Mouse (Mus musculus) liver, embryonic 12.5 days (tissue): ENCODE results near the gene Gm21970. TPM values are rescaled to one million over a fixed set of nuclear protein-coding genes. Genes with fewer than 3 reads are reported as not detected.
A peak's percentile ranks its signal among the peaks of the same experiment; 100 is the strongest.

Experiments used
- ATAC-seq: fragments of 200-750 bp; cut with Nextera tagmentation; 2 replicates; pipeline ENCODE4 v1.8.0; 2017; ENCODE audit warnings: moderate number of reproducible peaks, mild to moderate bottlenecking, moderate library complexity
- H3K27ac ChIP-seq: fragments of 300-500 bp; sonication (generic); 2 replicates; pipeline ENCODE4 v1.5.1; 2016; ENCODE audit warnings: mild to moderate bottlenecking
- H3K27me3 ChIP-seq: fragments of 300-500 bp; sonication (generic); replicated peaks from 2 replicates; pipeline ENCODE4 v1.6.1; 2016; ENCODE audit warnings: mild to moderate bottlenecking, moderate library complexity
- H3K36me3 ChIP-seq: fragments of 300-500 bp; sonication (generic); 2 replicates; pipeline ENCODE4 v1.6.1; 2016; ENCODE audit warnings: mild to moderate bottlenecking, moderate library complexity
- H3K4me1 ChIP-seq: fragments of 300-500 bp; sonication (generic); 2 replicates; pipeline ENCODE4 v1.6.1; 2016
- H3K4me2 ChIP-seq: fragments of 300-500 bp; sonication (generic); 2 replicates; pipeline ENCODE4 v1.6.1; 2016; ENCODE audit warnings: mild to moderate bottlenecking, moderate library complexity
- H3K4me3 ChIP-seq: fragments of 300-500 bp; sonication (generic); 2 replicates; pipeline ENCODE4 v1.5.1; 2016; ENCODE audit warnings: mild to moderate bottlenecking, moderate library complexity
- H3K9ac ChIP-seq: fragments of 300-500 bp; sonication (generic); 2 replicates; pipeline ENCODE4 v1.6.1; 2016; ENCODE audit warnings: mild to moderate bottlenecking, moderate library complexity
- H3K9me3 ChIP-seq: fragments of 300-500 bp; sonication (generic); replicated peaks from 2 replicates; pipeline ENCODE4 v1.6.1; 2016; ENCODE audit warnings: mild to moderate bottlenecking, moderate library complexity
- WGBS: fragments of 180-500 bp; shearing (Covaris S2); methylation state at CpG from one replicate; pipeline ENCODE4 v1.1.7; 2016; ENCODE audit not compliant: insufficient replicate concordance; 5-methylcytosine and 5-hydroxymethylcytosine counted together
- polyA plus RNA-seq: library from polyadenylated mRNA; unstranded; fragments of >200 nt; fragmentation: Nextera tagmentation; extraction: Ambion mirVana; gene quantifications from 2 replicates; pipeline ENCODE4 v1.2.1, GENCODE M21; 2016

Gm21970 gene
- polyA plus RNA-seq, 1 experiment from 2014 or later = not detected

- WGBS = 80% methylated on average over 10 of the region's 10 CpGs
- H3K27me3 ChIP-seq = no peaks in the 10 kb centered on the region
- H3K9ac ChIP-seq = no peak overlapping the region
- ATAC-seq = no peak
- no peaks in the 10 kb centered on the region for H3K36me3 ChIP-seq
- peaks cover 63% of the 10 kb centered on the region for H3K4me1 ChIP-seq
- no peaks in the 10 kb centered on the region for H3K9me3 ChIP-seq
- H3K4me3 ChIP-seq = no peak overlapping the region
- H3K4me2 ChIP-seq = no peak overlapping the region
- peak overlapping the region; percentile 62 for H3K27ac ChIP-seq
Observed at GRCm38 (mm10) chr16:91356760-91357525, 34.6 kb upstream of the Gm21970 start.

GRCm38 (mm10) chr16:91357526-91357900, 34.0 kb upstream of the Gm21970 start:
- Histone ChIP-seq H3K4me3 (no peak overlapping the region), H3K4me1 (peaks cover 63% of the 10 kb centered on the region), H3K27me3 (no peaks in the 10 kb centered on the region), H3K4me2 (no peak overlapping the region), H3K9ac (no peak overlapping the region), H3K36me3 (no peaks in the 10 kb centered on the region), H3K27ac (peak overlapping the region; percentile 67; the same call in 1 of the 2 replicates), H3K9me3 (no peaks in the 10 kb centered on the region)
- ATAC-seq = no peak
- 63% methylated on average over 10 of the region's 10 CpGs for WGBS

GRCm38 (mm10) chr16:91358555-91358954, 33.0 kb upstream of the Gm21970 start:
- Histone ChIP-seq H3K4me3 (no peak overlapping the region), H3K4me2 (no peak overlapping the region), H3K27me3 (no peaks in the 10 kb centered on the region), H3K9me3 (no peaks in the 10 kb centered on the region), H3K4me1 (peaks cover 64% of the 10 kb centered on the region), H3K36me3 (no peaks in the 10 kb centered on the region), H3K9ac (no peak overlapping the region), H3K27ac (peak overlapping the region; percentile 43)
- ATAC-seq = no peak
- 37% methylated on average over 8 of the region's 8 CpGs for WGBS

GRCm38 (mm10) chr16:91359531-91359930, 32.0 kb upstream of the Gm21970 start:
- Histone ChIP-seq H3K4me2 (no peak overlapping the region), H3K36me3 (no peaks in the 10 kb centered on the region), H3K9ac (no peak overlapping the region), H3K4me1 (peaks cover 64% of the 10 kb centered on the region), H3K27ac (peak overlapping the region; percentile 70), H3K4me3 (no peak overlapping the region), H3K9me3 (no peaks in the 10 kb centered on the region), H3K27me3 (no peaks in the 10 kb centered on the region)
- ATAC-seq = no peak
- 86% methylated on average over 13 of the region's 13 CpGs for WGBS

- peak; percentile 55 for ATAC-seq
- Histone ChIP-seq H3K4me1 (peaks cover 64% of the 10 kb centered on the region), H3K4me2 (no peak overlapping the region), H3K27me3 (no peaks in the 10 kb centered on the region), H3K27ac (peak overlapping the region; percentile 70), H3K9me3 (no peaks in the 10 kb centered on the region), H3K36me3 (no peaks in the 10 kb centered on the region), H3K4me3 (no peak overlapping the region), H3K9ac (no peak overlapping the region)
- WGBS = 73% methylated on average over 3 of the region's 3 CpGs
Observed at GRCm38 (mm10) chr16:91360162-91360561, 31.4 kb upstream of the Gm21970 start.

- Histone ChIP-seq H3K27me3 (no peaks in the 10 kb centered on the region), H3K9ac (no peak overlapping the region)
Observed at GRCm38 (mm10) chr16:91362006-91362405, 29.5 kb upstream of the Gm21970 start.

GRCm38 (mm10) chr16:91362616-91363272, 28.8 kb upstream of the Gm21970 start:
- H3K36me3 ChIP-seq = no peaks in the 10 kb centered on the region
- no peak overlapping the region for H3K4me3 ChIP-seq
- peak overlapping the region; percentile 63 for H3K27ac ChIP-seq
- WGBS = 65% methylated on average over 12 of the region's 12 CpGs
- no peak for ATAC-seq
- H3K4me1 ChIP-seq = peaks cover 82% of the 10 kb centered on the region
- H3K9ac ChIP-seq = no peak overlapping the region
- H3K4me2 ChIP-seq = no peak overlapping the region
- H3K27me3 ChIP-seq = no peaks in the 10 kb centered on the region
- H3K9me3 ChIP-seq = no peaks in the 10 kb centered on the region

More at GRCm38 (mm10) chr16:91362006-91362405, 29.5 kb upstream of the Gm21970 start:
- Histone ChIP-seq H3K4me3 (no peak overlapping the region), H3K4me2 (no peak overlapping the region), H3K27ac (peak overlapping the region; percentile 63), H3K4me1 (peaks cover 77% of the 10 kb centered on the region), H3K36me3 (no peaks in the 10 kb centered on the region), H3K9me3 (no peaks in the 10 kb centered on the region)
- ATAC-seq = no peak
- WGBS = 57% methylated on average over 2 of the region's 2 CpGs

- Histone ChIP-seq H3K27ac (peak overlapping the region; percentile 63), H3K9me3 (no peaks in the 10 kb centered on the region), H3K4me2 (no peak overlapping the region), H3K27me3 (no peaks in the 10 kb centered on the region), H3K4me1 (peaks cover 82% of the 10 kb centered on the region), H3K4me3 (no peak overlapping the region), H3K36me3 (no peaks in the 10 kb centered on the region), H3K9ac (no peak overlapping the region)
- WGBS = 37% methylated on average over 3 of the region's 3 CpGs
- no peak for ATAC-seq
Observed at GRCm38 (mm10) chr16:91363483-91363882, 28.0 kb upstream of the Gm21970 start.

- Histone ChIP-seq H3K4me3 (no peak overlapping the region), H3K9ac (no peak overlapping the region), H3K9me3 (no peaks in the 10 kb centered on the region), H3K4me2 (no peak overlapping the region), H3K36me3 (no peaks in the 10 kb centered on the region), H3K27me3 (no peaks in the 10 kb centered on the region), H3K27ac (peak overlapping the region; percentile 72), H3K4me1 (peaks cover 74% of the 10 kb centered on the region)
- ATAC-seq = peak; percentile 40; the same call in 1 of the 2 replicates
Observed at GRCm38 (mm10) chr16:91366567-91366966, 25.0 kb upstream of the Gm21970 start.

- H3K27me3 ChIP-seq = no peaks in the 10 kb centered on the region
- no peak overlapping the region for H3K9ac ChIP-seq
- 0 out of 2 replicates have a peak, but pooled peaks have one; percentile 14 for ATAC-seq
- H3K9me3 ChIP-seq = no peaks in the 10 kb centered on the region
- no peak overlapping the region for H3K4me3 ChIP-seq
- no peaks in the 10 kb centered on the region for H3K36me3 ChIP-seq
- WGBS = 29% methylated on average over 2 of the region's 2 CpGs
- H3K4me1 ChIP-seq = peaks cover 77% of the 10 kb centered on the region
- no peak overlapping the region for H3K4me2 ChIP-seq
- peak overlapping the region; percentile 72 for H3K27ac ChIP-seq
Observed at GRCm38 (mm10) chr16:91367066-91367465, 24.5 kb upstream of the Gm21970 start.

GRCm38 (mm10) chr16:91372577-91373472, 18.7 kb upstream of the Gm21970 start, which contains the start of gene Ifnar2:
TSS of gene Ifnar2 (plus strand) at chr16:91372783.
- Histone ChIP-seq H3K4me2 (peak within 1 kb of the TSS; percentile 73), H3K27ac (peak within 1 kb of the TSS; percentile 99), H3K4me1 (peaks cover 58% of the 10 kb centered on the region), H3K9ac (peak within 1 kb of the TSS; percentile 99), H3K36me3 (peaks cover 32% of the 10 kb centered on the region), H3K9me3 (no peaks in the 10 kb centered on the region), H3K27me3 (no peaks in the 10 kb centered on the region), H3K4me3 (peak within 1 kb of the TSS; percentile 97)
- WGBS = under 1% methylated on average over 62 of the region's 62 CpGs
- peak; percentile 95 for ATAC-seq
